Mouse (Mus musculus) right cerebral cortex, postnatal 36 days (tissue): ENCODE results near the gene Vmn2r103.

ENCODE experiments used
- DNase-seq, 2 experiments: peaks; one replicate each; pipeline ENCODE4 v3.0.0; 2022; ENCODE audit warnings: low spot score in 2 of 2, mixed read lengths in 1 of 2

Vmn2r103 gene

GRCm38 (mm10) chr17:19773063-19773462, at the start of gene Vmn2r103:
Vmn2r103 (plus strand) TSS chr17:19773363.
- no peak for DNase-seq

GRCm38 (mm10) chr17:19778994-19779393, 5.8 kb downstream of the Vmn2r103 start:
- no peak for DNase-seq

- no peak for DNase-seq
Measured at GRCm38 (mm10) chr17:19789248-19789647, 16.1 kb downstream of the Vmn2r103 start.
